Mouse (Mus musculus) stomach, embryonic 15.5 days (tissue): Measurements from ENCODE around the gene Tmem63b. TPM values are rescaled to one million over a fixed set of nuclear protein-coding genes. Genes with fewer than 3 reads are reported as not detected.
"Not testable (repeated sequence)": the region's sequence is repeated elsewhere in the genome, so short reads cannot be mapped to it uniquely, and the experiment has no call there.

Source experiments
- ATAC-seq: fragments of 200-750 bp; cut with Nextera tagmentation; 2 replicates; pipeline ENCODE4 v1.8.0; 2017; ENCODE audit warnings: low read depth, moderate number of reproducible peaks, moderate TSS enrichment; ENCODE audit not compliant: insufficient read depth, low FRiP score
- H3K27ac ChIP-seq: fragments of 300-500 bp; sonication (generic); 2 replicates; pipeline ENCODE4 v1.5.1; 2015; ENCODE audit warnings: mild to moderate bottlenecking, inconsistent platforms
- H3K27me3 ChIP-seq: fragments of 300-500 bp; sonication (generic); replicated peaks from 2 replicates; pipeline ENCODE4 v1.6.1; 2015; ENCODE audit warnings: inconsistent platforms
- H3K36me3 ChIP-seq: fragments of 300-500 bp; sonication (generic); 2 replicates; pipeline ENCODE4 v1.6.1; 2015; ENCODE audit warnings: inconsistent platforms
- H3K4me1 ChIP-seq: fragments of 300-500 bp; sonication (generic); 2 replicates; pipeline ENCODE4 v1.6.1; 2015; ENCODE audit warnings: inconsistent platforms
- H3K4me2 ChIP-seq: fragments of 300-500 bp; sonication (generic); 2 replicates; pipeline ENCODE4 v1.6.1; 2015; ENCODE audit warnings: mild to moderate bottlenecking, inconsistent platforms
- H3K4me3 ChIP-seq: fragments of 300-500 bp; sonication (generic); replicated peaks from 2 replicates; pipeline ENCODE4 v1.5.1; 2015; ENCODE audit warnings: inconsistent platforms
- H3K9ac ChIP-seq: fragments of 300-500 bp; sonication (generic); 2 replicates; pipeline ENCODE4 v1.6.1; 2015; ENCODE audit warnings: inconsistent platforms
- H3K9me3 ChIP-seq: fragments of 300-500 bp; sonication (generic); 2 replicates; pipeline ENCODE4 v1.6.1; 2016; ENCODE audit warnings: inconsistent platforms
- WGBS: fragments of 180-500 bp; shearing (Covaris S2); methylation state at CpG from one replicate; pipeline ENCODE4 v1.1.7; 2015; 5-methylcytosine and 5-hydroxymethylcytosine counted together
- polyA plus RNA-seq: library from polyadenylated mRNA; unstranded; fragments of >200 nt; fragmentation: Nextera tagmentation; extraction: Ambion mirVana; gene quantifications from 2 replicates; pipeline ENCODE4 v1.2.1, GENCODE M21; 2015

The Tmem63b gene
- polyA plus RNA-seq, 1 experiment from 2014 or later: 39.8 TPM

GRCm38 (mm10) chr17:45629861-45630694 is 56.6 kb downstream of the Tmem63b start:
- WGBS: 3% methylated on average over 34 of the region's 34 CpGs
- peak overlapping the region; percentile 39 for H3K4me3 ChIP-seq
- no peak overlapping the region; the same call in 1 of the 2 replicates for H3K9ac ChIP-seq
- peak overlapping the region; percentile 65 for H3K4me2 ChIP-seq
- no peaks in the 10 kb centered on the region for H3K36me3 ChIP-seq
- H3K27me3 ChIP-seq: no peaks in the 10 kb centered on the region
- H3K9me3 ChIP-seq: no peaks in the 10 kb centered on the region
- H3K27ac ChIP-seq: peak overlapping the region; percentile 60
- peak; percentile 64 for ATAC-seq
- peaks cover 19% of the 10 kb centered on the region for H3K4me1 ChIP-seq

DNA sequence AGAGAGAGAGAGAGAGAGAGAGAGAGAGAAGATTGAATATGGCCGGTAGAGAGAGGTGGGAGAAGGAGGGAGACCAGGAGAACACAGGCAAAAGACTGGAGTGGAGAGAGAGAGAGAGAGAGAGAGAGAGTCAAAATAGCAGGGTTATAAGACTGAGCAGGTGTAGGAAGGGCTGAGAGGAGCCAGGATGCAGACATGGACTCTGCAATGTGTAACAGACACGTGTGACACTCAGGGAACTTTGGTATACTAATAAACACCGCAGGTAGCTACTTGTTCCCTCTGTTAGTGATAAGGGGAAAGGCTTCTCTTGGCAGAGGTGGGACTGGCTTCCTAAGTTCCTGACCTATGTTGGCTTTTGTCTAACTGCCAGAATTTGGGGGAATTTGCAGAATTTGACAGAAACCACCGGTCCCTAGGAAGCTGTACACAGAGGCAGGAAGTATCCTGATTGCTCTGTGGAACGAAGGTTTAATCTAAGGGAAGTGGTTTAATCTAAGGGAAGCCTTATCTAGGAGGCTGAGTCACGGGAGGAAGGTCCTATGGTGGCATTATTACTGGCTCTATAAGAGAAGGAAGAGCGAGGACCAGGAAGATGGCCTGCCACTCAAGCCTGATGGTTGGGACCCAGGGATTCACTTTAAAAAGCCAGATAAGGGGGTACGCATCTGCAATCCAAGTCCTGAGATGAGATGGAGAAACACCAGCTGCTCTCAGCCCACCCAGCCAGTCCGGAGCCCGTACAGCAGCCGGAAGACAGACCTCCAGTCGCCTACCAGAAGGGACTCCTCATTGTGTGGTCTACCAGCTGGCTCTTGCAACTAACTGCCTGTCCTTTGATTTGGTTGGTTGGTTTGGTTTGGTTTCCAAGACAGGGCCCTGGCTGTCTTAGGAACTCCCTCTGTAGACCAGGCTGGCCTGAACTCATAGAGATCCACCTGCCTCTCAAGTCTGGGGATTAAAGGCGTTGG is 57.5 kb downstream of the Tmem63b start:
- WGBS: 39% methylated on average over 13 of the region's 13 CpGs
- Histone ChIP-seq H3K9ac (no peak overlapping the region; the same call in 1 of the 2 replicates), H3K27ac (peak overlapping the region; percentile 53), H3K4me3 (no peak overlapping the region), H3K4me1 (peaks cover 19% of the 10 kb centered on the region), H3K4me2 (peak overlapping the region; percentile 65), H3K27me3 (no peaks in the 10 kb centered on the region), H3K36me3 (no peaks in the 10 kb centered on the region), H3K9me3 (no peaks in the 10 kb centered on the region)
- no peak for ATAC-seq

DNA sequence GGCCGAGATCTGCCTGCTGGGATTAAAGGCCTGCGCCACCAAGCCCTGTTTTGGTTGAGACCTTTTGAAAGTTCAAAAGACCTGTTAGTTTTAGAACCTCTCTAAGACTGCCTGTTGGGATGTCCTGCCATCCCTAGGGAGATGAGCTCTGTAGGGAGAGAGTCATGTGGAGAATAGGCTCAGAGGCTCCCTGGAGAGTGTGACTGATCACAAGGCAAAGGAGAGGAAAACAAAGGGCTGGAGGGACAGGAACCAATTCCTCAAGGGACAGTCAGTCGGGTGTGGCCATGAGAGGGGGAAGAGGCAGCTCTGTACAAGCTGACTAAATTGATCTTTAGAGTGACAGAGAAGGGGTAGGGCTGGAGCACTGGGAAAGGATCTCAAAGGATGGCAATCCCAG is 58.5 kb downstream of the Tmem63b start:
- no peak overlapping the region for H3K4me3 ChIP-seq
- no peak overlapping the region for H3K27ac ChIP-seq
- no peaks in the 10 kb centered on the region for H3K27me3 ChIP-seq
- no peak overlapping the region for H3K4me2 ChIP-seq
- 48% methylated on average over 3 of the region's 3 CpGs for WGBS
- ATAC-seq: no peak
- H3K4me1 ChIP-seq: peaks cover 19% of the 10 kb centered on the region
- no peak overlapping the region for H3K9ac ChIP-seq
- H3K36me3 ChIP-seq: no peaks in the 10 kb centered on the region
- no peaks in the 10 kb centered on the region for H3K9me3 ChIP-seq

DNA sequence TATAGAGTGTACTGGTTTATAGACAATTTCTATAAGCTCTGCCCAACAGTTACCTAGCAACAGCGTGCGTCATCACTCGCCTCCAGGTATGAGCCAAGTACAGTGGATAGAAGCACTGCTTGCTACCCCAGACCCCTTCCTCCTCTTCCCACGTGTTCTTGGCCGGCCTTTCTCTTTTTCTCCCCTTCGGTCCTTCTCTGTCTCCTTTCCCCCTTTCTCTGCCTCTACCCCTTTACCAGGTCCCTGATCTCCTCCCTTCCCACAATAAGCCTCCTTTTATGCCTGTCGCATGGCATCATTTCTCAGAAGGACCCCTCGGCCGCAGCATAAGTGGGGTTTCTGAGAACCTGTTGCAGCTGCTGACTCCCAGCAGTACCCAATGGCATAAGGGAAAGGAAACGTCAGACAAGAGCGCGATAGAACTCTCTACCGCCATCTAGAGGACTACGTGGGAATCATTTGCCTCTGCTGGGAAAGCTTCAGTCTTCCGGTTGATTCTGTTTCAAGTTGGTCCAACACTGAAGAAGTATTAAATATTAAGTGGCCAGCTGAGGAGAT is 60.0 kb downstream of the Tmem63b start:
- H3K9me3 ChIP-seq: no peaks in the 10 kb centered on the region
- peaks cover 19% of the 10 kb centered on the region for H3K4me1 ChIP-seq
- no peak overlapping the region for H3K9ac ChIP-seq
- no peak overlapping the region for H3K4me3 ChIP-seq
- 28% methylated on average over 15 of the region's 15 CpGs for WGBS
- no peaks in the 10 kb centered on the region for H3K27me3 ChIP-seq
- H3K27ac ChIP-seq: no peak overlapping the region
- no peaks in the 10 kb centered on the region for H3K36me3 ChIP-seq
- 0 out of 2 replicates have a peak, but pooled peaks have one; percentile 28 for ATAC-seq
- H3K4me2 ChIP-seq: peak overlapping the region; percentile 41; the same call in 1 of the 2 replicates

DNA sequence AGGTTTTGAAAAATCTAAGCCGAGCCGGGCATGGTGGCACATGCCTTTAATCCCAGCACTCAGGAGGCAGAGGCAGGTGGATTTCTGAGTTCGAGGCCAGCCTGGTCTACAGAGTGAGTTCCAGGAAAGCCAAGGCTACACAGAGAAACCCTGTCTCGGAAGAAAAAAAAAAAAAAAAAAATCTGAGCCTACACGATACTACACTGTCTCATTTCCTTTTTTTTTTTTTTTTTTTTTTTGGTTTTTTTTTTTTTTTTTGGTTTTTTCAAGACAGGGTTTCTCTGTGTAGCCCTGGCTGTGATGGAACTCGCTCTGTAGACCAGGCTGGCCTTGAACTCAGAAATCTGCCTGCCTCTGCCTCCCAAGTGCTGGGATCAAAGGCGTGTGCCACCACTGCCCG is 63.3 kb downstream of the Tmem63b start:
- not testable (repeated sequence) for H3K9me3 ChIP-seq, H3K36me3 ChIP-seq, H3K4me2 ChIP-seq, H3K9ac ChIP-seq, H3K27ac ChIP-seq, ATAC-seq, H3K4me3 ChIP-seq, H3K27me3 ChIP-seq
- WGBS: 83% methylated on average over 8 of the region's 8 CpGs
- peaks cover 18% of the 10 kb centered on the region for H3K4me1 ChIP-seq

GRCm38 (mm10) chr17:45619386-45620256 is 67.1 kb downstream of the Tmem63b start:
- ATAC-seq: peak; percentile 36; the same call in 1 of the 2 replicates
- WGBS: 17% methylated on average over 20 of the region's 20 CpGs
- peak overlapping the region; percentile 24 for H3K4me3 ChIP-seq

DNA sequence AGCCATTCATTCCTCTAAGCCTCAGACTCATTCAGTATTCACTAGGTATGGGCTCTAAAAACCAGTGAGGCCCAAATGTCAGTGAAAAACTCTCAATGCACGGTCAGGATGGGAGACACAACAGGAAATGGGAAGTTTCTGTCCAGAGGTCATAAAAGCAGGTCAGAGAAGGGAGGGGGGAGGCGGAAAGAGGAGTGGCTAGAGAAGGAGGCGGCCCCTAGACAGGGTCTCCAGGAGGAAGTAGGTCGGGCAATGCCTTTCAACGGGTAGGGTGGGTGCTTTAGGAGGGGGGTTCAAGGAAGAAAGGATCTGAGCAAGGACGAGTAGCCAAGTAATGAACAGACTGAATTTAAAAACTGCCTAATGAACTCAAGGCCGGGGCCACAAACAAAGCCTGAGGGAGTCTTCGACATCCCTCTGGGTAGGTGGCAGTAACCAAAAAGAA is 67.7 kb downstream of the Tmem63b start:
- ATAC-seq: peak; percentile 67
- H3K9ac ChIP-seq: no peak overlapping the region
- 23% methylated on average over 8 of the region's 8 CpGs for WGBS
- no peaks in the 10 kb centered on the region for H3K27me3 ChIP-seq
- H3K9me3 ChIP-seq: no peaks in the 10 kb centered on the region
- H3K4me3 ChIP-seq: peak overlapping the region; percentile 24
- H3K4me1 ChIP-seq: peaks cover 12% of the 10 kb centered on the region
- H3K36me3 ChIP-seq: no peaks in the 10 kb centered on the region
- peak overlapping the region; percentile 71 for H3K27ac ChIP-seq
- peak overlapping the region; percentile 46 for H3K4me2 ChIP-seq

More at GRCm38 (mm10) chr17:45619386-45620256, 67.1 kb downstream of the Tmem63b start:
- Histone ChIP-seq H3K9me3 (no peaks in the 10 kb centered on the region), H3K27ac (peak overlapping the region; percentile 71), H3K36me3 (no peaks in the 10 kb centered on the region), H3K4me1 (peaks cover 12% of the 10 kb centered on the region), H3K27me3 (no peaks in the 10 kb centered on the region), H3K4me2 (peak overlapping the region; percentile 46), H3K9ac (no peak overlapping the region)

DNA sequence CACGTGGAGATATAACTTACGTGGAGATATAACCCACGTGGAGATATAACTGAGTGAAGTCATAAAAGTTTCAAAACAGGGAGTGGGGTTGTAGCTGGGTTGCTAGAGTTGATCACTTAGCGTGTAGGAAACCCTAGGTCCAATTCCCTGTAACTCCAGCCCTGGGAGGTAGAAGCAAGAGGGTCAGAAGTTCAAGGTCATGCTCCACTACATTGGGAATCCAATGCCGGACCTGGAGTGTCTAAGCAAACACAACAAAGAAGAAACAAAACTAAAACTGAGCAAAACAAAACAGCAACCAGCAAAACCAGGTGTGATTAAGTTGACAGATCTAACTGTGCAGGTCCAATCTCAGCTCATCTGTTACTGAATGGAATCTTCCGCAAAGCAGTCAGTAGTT is 69.0 kb downstream of the Tmem63b start:
- whole genome bisulfite sequencing: 84% methylated on average over 6 of the region's 6 CpGs

DNA sequence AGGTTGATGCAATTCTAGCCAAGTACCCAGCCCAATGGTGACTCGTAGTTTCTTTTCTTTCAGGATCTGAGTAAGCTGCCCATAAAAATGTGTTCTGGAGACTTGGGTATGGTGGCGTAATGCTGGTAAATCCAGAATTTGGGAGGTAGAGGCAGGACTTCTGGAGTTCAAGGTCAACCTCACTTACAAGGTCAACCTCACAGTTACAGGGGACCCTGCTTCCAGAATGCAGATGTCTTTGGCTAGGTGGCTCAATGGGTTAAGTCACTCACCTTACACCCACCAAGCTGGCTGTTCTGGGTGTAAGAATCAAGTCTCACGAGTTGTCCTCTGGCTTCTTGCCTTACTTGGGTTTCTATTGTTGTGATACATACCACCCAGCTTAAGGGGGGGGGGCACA is 70.0 kb downstream of the Tmem63b start:
- Histone ChIP-seq H3K4me1 (peaks cover 12% of the 10 kb centered on the region), H3K36me3 (no peaks in the 10 kb centered on the region), H3K4me2 (no peak overlapping the region), H3K27ac (no peak overlapping the region), H3K27me3 (no peaks in the 10 kb centered on the region), H3K9me3 (no peaks in the 10 kb centered on the region), H3K9ac (no peak overlapping the region), H3K4me3 (no peak overlapping the region)
- no peak for ATAC-seq
- WGBS: 83% methylated on average over 3 of the region's 3 CpGs

More for the DNA sequence above, 69.0 kb downstream of the Tmem63b start:
- H3K27me3 ChIP-seq: no peaks in the 10 kb centered on the region
- H3K27ac ChIP-seq: no peak overlapping the region
- peaks cover 12% of the 10 kb centered on the region for H3K4me1 ChIP-seq
- ATAC-seq: no peak
- no peak overlapping the region for H3K9ac ChIP-seq
- no peak overlapping the region for H3K4me3 ChIP-seq
- no peaks in the 10 kb centered on the region for H3K36me3 ChIP-seq
- H3K4me2 ChIP-seq: no peak overlapping the region
- no peaks in the 10 kb centered on the region for H3K9me3 ChIP-seq

GRCm38 (mm10) chr17:45616046-45616650 is 70.6 kb downstream of the Tmem63b start:
- H3K9ac ChIP-seq: no peak overlapping the region
- 45% methylated on average over 4 of the region's 4 CpGs for WGBS

More at GRCm38 (mm10) chr17:45616046-45616650, 70.6 kb downstream of the Tmem63b start:
- no peak overlapping the region for H3K4me2 ChIP-seq
- peaks cover 12% of the 10 kb centered on the region for H3K4me1 ChIP-seq
- H3K36me3 ChIP-seq: no peaks in the 10 kb centered on the region
- H3K27me3 ChIP-seq: no peaks in the 10 kb centered on the region
- no peak for ATAC-seq
- no peak overlapping the region for H3K27ac ChIP-seq
- no peak overlapping the region for H3K4me3 ChIP-seq
- H3K9me3 ChIP-seq: no peaks in the 10 kb centered on the region
